Mouse (Mus musculus): ENCODE measurements around the gene H1f0. TPM values are rescaled to one million over a fixed set of nuclear protein-coding genes. Genes with fewer than 3 reads are reported as not detected.
A peak's percentile ranks its signal among the peaks of the same experiment; 100 is the strongest.
"Not testable (repeated sequence)": the region's sequence is repeated elsewhere in the genome, so short reads cannot be mapped to it uniquely, and the experiment has no call there.

H1f0 gene
- total RNA-seq, 2 experiments from 2014 or later, result 6.5 to 20.5 TPM

- no peak for ATAC-seq (replicated peaks; ENCODE audit: low FRiP score, poor library complexity, severe bottlenecking)
Measured at GRCm38 (mm10) chr15:79001559-79001958, 26.7 kb upstream of the H1f0 start.

DNA sequence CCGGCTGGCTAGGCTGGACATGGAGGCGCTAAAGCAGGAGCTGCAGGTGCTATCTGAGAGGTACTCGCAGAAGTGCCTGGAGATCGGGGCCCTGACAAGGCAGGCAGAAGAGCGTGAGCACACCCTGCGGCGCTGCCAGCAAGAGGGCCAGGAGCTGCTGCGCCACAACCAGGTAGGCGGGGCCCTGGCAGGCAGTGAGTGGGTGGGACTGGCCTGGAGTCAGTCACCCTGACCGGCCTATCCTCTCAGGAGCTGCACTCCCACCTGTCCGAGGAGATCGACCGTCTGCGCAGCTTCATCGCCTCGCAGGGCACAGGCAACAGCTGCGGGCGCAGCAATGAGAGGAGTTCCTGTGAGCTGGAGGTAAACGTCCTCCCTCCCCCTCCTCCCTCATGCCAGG is 26.2 kb upstream of the H1f0 start:
- ATAC-seq (replicated peaks; ENCODE audit: low FRiP score, poor library complexity, severe bottlenecking), result no peak

DNA sequence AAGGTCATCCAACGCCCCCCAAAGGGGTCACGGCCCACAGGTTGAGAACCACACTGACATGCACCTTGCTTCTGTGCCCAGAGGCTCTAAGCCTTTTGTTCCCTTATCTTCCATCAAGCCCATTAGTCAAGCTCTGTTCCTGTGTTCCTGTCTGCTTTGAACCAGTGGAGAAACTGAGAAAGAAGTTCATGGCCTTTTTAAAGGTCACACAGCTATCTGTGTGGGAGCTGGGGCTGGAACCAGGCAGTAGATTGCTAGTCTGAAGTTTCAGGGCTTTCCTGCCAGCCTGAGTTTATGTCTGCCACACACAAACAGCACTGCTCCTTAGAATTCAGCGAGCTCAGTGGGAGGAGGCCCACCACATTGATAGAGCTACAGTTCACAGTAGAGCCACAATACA is 25.2 kb upstream of the H1f0 start:
- no peak for ATAC-seq (replicated peaks; ENCODE audit: low FRiP score, poor library complexity, severe bottlenecking)

DNA sequence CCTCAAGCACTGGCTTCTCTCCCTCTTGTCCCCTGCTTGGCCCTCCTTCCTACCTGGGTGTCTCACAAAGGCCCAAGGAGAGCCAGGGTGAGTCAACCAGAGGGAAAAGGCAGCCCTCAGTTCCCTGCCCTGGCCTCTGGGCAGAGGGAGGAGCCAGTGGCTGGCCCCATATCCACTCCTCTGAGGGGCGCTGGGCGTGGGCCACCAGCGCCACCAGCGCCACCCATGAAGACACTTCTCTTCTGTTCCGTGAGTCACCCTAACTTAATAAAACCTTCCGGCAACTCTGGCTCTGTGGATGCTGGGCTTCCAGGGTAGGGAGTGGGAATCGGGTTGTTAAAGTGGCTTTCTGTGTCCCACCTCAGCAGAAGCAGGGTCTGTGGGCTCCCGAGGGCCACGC is 22.7 kb upstream of the H1f0 start:
- ATAC-seq (replicated peaks; ENCODE audit: low FRiP score, poor library complexity, severe bottlenecking), result no peak

GRCm38 (mm10) chr15:79006638-79007037 is 21.6 kb upstream of the H1f0 start:
- ATAC-seq (replicated peaks; ENCODE audit: low FRiP score, poor library complexity, severe bottlenecking), result no peak

DNA sequence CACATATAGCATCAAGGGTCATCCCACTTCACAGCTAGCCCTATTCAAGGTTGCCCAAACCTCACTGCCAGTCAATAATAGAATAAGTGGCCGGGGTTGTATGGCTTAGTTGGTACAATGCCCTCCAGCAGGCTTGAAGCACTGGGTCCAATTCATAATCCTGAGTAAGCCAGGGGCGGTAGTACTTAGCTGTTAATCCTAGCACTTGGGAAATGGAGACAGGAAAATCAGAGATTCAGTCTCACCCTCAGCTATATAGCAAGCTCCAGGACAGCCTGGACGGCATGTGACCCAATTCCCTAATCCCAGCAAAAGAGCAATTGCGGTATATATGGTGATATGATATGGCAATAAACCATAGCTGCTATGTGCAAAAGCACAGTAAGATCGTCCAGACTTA is 21.2 kb upstream of the H1f0 start:
- ATAC-seq (replicated peaks; ENCODE audit: low FRiP score, poor library complexity, severe bottlenecking), result no peak

DNA sequence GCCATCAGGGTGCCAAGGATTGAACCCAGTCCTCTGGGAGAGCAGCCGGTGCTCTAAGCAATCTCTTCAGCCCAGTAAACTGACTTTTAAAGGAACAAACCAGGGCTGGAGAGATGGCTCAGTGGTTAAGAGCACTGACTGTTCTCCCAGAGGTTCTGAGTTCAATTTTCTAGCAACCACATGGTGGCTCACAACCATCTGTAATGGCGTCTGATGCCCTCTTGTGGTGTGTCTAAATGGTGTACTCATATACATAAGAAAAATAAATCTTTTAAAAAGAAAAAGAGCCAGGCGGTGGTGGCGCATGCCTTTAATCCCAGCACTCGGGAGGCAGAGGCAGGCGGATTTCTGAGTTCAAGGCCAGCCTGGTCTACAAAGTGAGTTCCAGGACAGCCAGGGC is 20.4 kb upstream of the H1f0 start:
- not testable (repeated sequence) for ATAC-seq (replicated peaks; ENCODE audit: low FRiP score, poor library complexity, severe bottlenecking)

- ATAC-seq (replicated peaks; ENCODE audit: low FRiP score, poor library complexity, severe bottlenecking), result no peak
Measured at GRCm38 (mm10) chr15:79009734-79010133, 18.5 kb upstream of the H1f0 start.

DNA sequence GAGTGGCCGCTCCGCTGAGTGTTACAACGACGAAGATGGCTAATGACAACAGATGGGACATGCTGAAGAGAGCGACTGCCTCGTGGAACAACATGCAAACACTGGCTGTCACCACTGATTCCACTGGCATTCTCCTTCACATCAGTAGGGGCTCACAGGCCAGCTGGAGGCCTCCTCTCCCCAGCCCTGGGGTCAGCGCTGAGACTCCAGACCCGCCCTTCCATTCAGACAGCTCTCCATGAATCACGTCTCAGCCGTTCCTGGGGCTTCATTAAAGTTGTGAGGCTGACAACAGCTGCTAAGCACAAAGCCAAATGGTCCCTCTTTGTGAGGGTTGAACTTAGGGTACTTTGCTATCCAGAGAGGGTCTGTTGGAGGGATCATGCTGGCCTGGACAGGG is 16.7 kb upstream of the H1f0 start:
- no peak for ATAC-seq (replicated peaks; ENCODE audit: low FRiP score, poor library complexity, severe bottlenecking)

DNA sequence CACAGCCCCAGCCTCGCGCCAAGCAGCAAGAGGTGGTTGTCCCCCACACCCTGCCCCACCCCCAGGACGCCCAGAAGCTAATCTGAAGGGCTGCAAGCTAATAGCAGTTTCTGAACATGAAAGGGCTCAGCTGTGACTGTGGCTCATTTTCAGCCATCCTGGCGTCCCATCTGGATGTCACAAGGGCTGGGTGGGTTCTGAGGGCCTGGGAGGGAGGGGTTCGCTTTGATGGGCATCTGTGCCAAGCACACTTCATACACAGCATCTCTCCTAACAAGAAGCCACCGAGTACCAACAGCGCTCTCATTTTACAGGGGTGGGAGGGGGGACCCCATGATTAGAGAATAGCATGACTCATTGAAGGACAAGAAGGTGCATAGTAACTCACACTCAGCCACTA is 14.9 kb upstream of the H1f0 start:
- ATAC-seq (replicated peaks; ENCODE audit: low FRiP score, poor library complexity, severe bottlenecking), result no peak

DNA sequence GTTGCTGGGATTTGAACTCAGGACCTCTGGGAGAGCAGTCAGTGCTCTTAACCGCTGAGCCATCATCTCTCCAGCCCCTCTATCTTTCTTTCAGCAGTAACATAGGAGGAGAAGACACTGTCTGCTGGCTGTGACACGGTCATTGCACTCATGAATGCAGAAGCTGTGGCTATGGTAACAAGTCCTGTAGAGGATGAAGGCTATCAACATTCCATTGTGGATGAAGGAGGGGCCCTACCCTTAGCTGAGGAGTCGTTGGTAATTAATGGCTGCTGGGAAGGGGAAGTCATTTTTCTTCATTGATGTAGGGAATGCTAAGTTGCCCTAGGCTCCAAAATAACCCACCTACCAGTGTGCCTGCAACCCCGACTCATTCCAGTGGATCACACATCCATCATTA is 10.1 kb upstream of the H1f0 start:
- ATAC-seq (replicated peaks; ENCODE audit: low FRiP score, poor library complexity, severe bottlenecking), result no peak

DNA sequence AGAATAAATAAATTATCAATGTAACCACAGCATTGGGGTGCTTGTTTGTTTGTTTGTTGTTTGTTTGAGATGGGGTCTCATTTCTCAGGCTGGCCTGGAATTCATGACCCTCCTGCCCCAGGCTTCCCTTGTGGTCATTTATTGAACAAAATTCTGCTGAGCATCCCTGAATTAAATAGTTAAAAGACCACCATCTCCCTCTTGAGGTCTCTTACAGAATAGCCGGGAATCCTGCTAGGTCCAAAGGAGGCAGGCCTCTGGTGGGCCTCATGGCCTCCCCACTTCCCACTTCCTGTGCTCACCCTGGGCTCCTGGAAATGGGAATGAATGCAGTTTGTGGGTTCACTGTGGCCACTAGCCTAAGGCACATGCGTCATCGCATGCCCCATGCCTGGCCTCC is 9.4 kb upstream of the H1f0 start:
- ATAC-seq (replicated peaks; ENCODE audit: low FRiP score, poor library complexity, severe bottlenecking), result no peak

GRCm38 (mm10) chr15:79022671-79023230 is 5.5 kb upstream of the H1f0 start:
- ATAC-seq (replicated peaks; ENCODE audit: low FRiP score, poor library complexity, severe bottlenecking), result 0 out of 2 replicates have a peak, but pooled peaks have one; percentile 33

- no peak for ATAC-seq (replicated peaks; ENCODE audit: low FRiP score, poor library complexity, severe bottlenecking)
Measured at GRCm38 (mm10) chr15:79023366-79023765, 4.9 kb upstream of the H1f0 start.

DNA sequence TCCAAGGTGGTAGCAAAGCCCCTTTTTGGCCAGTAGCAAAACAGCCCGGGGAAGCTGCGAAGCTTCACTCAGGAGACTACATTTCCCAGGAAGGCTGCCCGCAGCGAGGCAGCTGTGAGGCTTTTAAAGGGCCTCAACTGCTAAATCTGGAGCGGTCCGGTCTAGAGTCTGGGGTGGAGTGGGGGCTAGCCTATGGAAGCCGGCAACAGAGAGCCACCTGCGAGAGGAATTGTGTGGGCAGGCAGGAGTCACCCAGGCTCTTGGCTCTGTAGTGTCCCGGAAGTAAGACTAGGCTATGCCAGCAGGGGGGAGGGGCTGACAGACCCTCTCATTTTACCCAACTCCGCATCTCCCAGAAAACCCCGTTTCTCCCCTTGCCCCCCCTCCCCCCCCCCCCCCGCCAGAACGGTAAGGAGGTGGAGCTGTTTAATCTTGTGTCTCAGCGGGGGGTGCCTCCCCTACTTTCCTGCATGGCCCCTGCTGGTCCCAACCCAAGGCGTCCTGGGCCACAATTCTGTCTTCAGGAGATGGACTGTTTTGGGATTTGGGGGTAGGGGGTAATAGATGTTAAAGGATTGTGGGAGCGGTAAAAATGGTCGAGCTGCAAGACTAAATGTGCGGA is 2.5 kb upstream of the H1f0 start:
- no peak for ATAC-seq (replicated peaks; ENCODE audit: low FRiP score, poor library complexity, severe bottlenecking)

DNA sequence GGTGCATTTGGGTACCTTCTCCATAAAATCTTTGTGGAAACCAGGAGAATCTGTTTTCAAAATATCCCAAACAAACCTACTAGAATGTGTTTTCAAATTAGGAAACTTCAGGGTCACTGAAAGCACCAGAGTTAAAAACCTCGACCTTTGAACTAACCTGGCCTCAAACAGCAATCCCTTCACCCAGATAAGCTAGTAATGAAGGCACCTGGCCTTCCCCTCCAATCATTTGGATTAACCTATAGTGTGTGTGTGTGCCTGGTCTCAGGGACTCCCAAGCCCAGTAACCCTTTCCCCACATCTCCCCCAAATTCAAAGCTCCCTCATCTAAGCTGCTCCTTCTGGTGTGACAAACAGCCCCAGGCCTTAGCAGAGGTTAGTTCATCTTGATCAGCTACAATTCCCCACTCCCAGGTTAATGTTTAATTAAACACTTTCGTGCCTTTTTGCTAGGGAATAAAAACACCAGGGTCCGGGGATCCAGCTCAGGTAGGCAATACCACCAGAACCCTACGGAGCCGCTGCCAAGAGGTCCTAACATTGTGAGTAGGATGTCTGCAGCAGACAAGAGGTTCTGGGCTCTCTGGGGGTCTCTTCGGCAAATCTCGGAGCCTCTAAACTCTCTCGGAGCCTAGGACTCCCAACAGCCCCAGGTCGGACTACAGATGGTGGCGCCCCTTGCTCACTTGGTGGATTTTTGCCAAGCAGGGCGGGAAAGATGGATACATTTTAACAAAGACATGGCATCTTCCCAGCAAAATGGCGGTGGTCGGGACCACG is 1.5 kb upstream of the H1f0 start:
- no peak for ATAC-seq (replicated peaks; ENCODE audit: low FRiP score, poor library complexity, severe bottlenecking)

DNA sequence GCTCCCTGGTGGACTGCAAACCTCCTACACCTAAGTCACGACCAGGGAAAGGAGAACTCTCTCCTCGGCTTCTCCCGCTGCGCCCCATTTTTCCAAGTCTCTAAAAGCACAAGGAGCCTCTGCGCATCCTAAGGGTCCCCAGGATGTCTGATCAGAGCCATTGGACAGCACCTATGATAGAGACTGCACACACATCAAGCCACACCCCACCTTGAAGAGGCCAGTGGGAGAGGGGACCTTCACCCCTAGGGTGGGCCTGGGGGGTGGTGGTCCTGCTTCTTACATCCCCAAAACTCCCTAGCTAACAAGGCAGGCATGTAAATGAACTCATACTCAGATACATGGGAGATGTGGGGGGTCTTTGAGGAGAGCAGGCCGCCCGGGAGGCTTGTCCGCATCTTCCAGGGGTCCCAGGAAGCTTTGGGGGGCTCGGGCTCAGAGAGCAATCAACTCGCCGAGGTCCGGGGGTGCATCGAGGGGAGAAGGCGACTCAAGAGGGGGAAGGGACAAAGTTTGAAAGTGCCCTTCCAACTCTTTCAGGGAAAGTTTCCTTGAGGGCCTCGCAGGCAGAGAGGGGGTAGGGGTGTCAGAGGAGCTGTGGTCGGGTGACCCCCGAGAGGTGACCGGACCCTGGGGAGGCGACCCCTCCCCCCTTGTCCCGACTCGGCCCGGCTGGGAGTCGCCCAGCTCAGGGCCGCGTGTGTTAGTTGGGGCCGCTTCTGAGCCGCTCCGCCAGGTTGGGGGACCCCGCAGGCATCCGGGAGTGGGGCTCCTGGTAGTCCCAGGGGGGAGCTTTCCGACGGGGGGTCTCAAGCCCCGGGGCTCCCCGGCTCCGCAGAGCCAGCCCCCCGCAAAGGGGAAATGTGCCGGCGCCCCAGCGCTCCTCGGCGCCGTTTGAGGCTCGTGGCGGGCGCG is 702 bp upstream of the H1f0 start:
- no peak for ATAC-seq (replicated peaks; ENCODE audit: low FRiP score, poor library complexity, severe bottlenecking)

- ATAC-seq (replicated peaks; ENCODE audit: low FRiP score, poor library complexity, severe bottlenecking), result no peak
Measured at GRCm38 (mm10) chr15:79028823-79029484, 704 bp downstream of the H1f0 start.

GRCm38 (mm10) chr15:79029519-79030241 is 1.4 kb downstream of the H1f0 start:
- ATAC-seq (replicated peaks; ENCODE audit: low FRiP score, poor library complexity, severe bottlenecking), result no peak

All from erythroblast, adult 5-6 weeks (primary cell).